Mouse (Mus musculus): ENCODE measurements around the gene Ticam1. TPM values are rescaled to one million over a fixed set of nuclear protein-coding genes. Genes with fewer than 3 reads are reported as not detected.

The Ticam1 gene
- polyA plus RNA-seq (2012; rRNA removed), result 3.4 and 4.1 TPM in 2 replicates

GRCm38 (mm10) chr17:56276643-56277566, at the start of gene Ticam1:
Gene Ticam1, minus strand, starts transcription at chr17:56276786.

GRCm38 (mm10) chr17:56325450-56326152, 49.0 kb upstream of the Ticam1 start, which contains the start of gene Kdm4b:
Gene Kdm4b, plus strand, starts transcription at chr17:56326062.

DNA sequence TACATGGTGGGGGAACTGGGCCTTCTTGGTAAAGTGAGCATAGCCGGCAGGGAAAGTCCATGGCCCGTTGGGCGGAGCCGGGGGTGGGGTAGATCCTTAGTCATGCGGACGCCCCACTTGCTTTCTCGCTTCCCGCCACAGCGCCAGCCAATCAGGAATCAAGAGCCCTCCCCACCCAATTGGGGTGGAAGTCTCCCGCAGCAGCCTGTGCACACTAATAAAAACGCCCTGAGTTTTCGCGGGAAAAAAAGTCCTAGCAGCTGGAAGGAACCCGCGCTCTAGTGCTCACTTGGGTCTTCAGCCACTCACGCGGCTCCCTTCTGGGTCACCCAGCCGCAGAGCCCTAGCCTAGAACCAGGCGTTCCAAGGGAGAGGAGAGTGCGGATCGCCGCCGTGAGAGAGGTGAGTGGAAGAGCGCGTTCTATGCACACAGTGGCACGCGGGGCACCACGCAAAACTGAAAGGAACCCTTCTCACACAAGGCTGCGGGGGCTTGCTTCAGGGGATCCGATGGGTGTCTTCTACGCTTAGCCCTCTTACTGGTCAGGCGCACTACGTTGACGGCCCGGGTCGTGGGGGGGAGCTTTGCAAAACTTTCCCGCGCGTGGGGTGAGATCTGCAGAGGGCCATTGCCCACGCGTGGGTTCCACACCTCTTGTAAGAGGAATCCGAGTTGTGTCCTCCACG, 26.7 kb upstream of the Ticam1 start, which contains the start of gene Uhrf1:
Gene Uhrf1, plus strand, starts transcription at position 162 of the 687 bp plus-strand sequence.

GRCm38 (mm10) chr17:56300186-56300585, 23.6 kb upstream of the Ticam1 start, which contains the start of gene Arrdc5:
Gene Arrdc5, minus strand, starts transcription at chr17:56300286.

DNA sequence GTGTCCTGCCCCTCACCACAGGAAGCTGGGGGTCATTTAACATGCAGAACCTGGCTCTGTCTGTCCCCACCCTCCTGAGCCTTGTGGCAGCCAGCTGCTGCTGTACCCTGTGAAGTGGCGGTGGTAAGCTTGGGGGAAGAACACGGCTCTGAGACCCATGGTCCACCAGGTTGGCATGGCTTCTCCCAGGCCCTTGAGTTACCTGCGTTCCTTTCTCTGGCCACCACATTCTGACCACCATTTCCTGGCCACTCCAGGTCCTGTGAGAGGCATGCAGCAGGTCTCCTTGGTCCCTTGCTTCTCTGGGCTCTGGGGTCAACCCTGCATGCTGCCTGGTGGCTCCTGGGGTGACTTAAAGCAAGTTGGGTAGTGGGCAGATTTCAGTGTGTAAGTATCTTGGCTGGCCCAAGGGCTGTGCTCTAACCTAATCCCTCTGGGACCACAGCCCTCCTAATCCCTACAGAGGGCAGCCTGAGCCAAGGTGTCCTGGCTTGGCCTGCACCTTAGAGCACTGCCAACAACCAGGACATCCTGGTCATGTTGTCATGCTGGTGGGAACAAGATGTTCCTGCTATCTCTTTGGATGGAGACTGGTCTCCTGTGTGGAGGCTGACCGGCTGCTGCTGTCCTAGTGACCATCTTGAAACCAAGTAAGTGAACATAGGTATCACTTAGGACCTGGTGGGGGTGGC, 16.1 kb upstream of the Ticam1 start, which contains the start of gene Plin3:
Gene Plin3, minus strand, starts transcription at position 343 of the 692 bp plus-strand sequence.

DNA sequence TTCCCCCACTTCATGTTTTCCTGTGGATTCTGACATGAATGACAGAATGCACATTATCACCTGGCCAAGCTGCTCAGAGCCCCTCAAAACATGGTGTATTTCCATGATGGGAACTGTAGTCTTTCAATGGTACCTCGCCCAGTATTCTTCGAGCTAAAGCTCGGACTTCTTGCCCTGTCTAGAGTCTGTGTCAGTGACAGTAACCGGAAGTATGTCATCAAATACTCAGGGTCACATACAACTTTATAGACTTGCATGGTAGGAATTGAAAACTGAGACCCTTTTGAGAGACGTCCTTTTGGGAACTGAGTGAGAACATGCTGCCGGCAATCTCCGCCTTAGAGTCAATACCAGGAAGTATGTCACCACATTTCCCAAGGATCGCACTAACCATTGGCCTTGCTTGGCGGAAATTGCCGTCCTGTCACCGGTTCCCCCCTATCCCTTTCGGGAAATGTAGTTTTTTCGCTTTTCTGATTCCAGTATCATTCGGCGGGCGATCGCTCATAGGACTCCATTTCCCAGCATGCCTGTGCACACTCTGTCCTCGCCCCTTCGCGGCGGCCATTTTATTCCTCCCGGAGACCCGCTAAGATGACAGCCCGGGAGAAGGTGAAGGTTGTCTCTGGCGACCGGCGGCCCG, 20.2 kb downstream of the Ticam1 start, which contains the start of gene Fem1a:
Gene Fem1a, plus strand, starts transcription at position 572 of the 643 bp plus-strand sequence.

Other genes with a start within 250 kb of the Ticam1 start
- gene Sh3gl1, start 240.2 kb downstream of the Ticam1 start, polyA plus RNA-seq (2012; rRNA removed), result 97.4 and 102 TPM in 2 replicates
- gene Chaf1a, start 236.3 kb downstream of the Ticam1 start, polyA plus RNA-seq (2012; rRNA removed), result 13.1 and 15.1 TPM in 2 replicates
- gene Ubxn6, start 201.8 kb downstream of the Ticam1 start, polyA plus RNA-seq (2012; rRNA removed), result 92.1 and 99.5 TPM in 2 replicates
- gene Hdgfl2, start 197.2 kb downstream of the Ticam1 start, polyA plus RNA-seq (2012; rRNA removed), result 142 and 163 TPM in 2 replicates
- gene Plin4, start 167.0 kb downstream of the Ticam1 start, polyA plus RNA-seq (2012; rRNA removed), result 0.09 and 0.10 TPM in 2 replicates
- 0.32 and 0.51 TPM in 2 replicates for gene Plin5, start 159.2 kb downstream of the Ticam1 start, polyA plus RNA-seq (2012; rRNA removed)
- 0.05 and 0.20 TPM in 2 replicates for gene Lrg1, start 154.8 kb downstream of the Ticam1 start, polyA plus RNA-seq (2012; rRNA removed)
- gene Sema6b, start 136.4 kb downstream of the Ticam1 start, polyA plus RNA-seq (2012; rRNA removed), result 28.0 and 28.1 TPM in 2 replicates
- 7.1 and 8.0 TPM in 2 replicates for gene Tnfaip8l1, start 114.3 kb downstream of the Ticam1 start, polyA plus RNA-seq (2012; rRNA removed)
- 46.5 and 54.4 TPM in 2 replicates for gene Mydgf, start 92.9 kb downstream of the Ticam1 start, polyA plus RNA-seq (2012; rRNA removed)
- 49.6 and 51.1 TPM in 2 replicates for gene Dpp9, start 57.9 kb downstream of the Ticam1 start, polyA plus RNA-seq (2012; rRNA removed)
- 21.2 and 22.7 TPM in 2 replicates for gene Fem1a, start 20.0 kb downstream of the Ticam1 start, polyA plus RNA-seq (2012; rRNA removed)
- 8.4 and 12.6 TPM in 2 replicates for gene Plin3, start 16.1 kb upstream of the Ticam1 start, polyA plus RNA-seq (2012; rRNA removed)
- gene Arrdc5, start 23.5 kb upstream of the Ticam1 start, polyA plus RNA-seq (2012; rRNA removed), result not detected in 2 replicates
- gene Uhrf1, start 26.5 kb upstream of the Ticam1 start, polyA plus RNA-seq (2012; rRNA removed), result 51.9 and 57.4 TPM in 2 replicates
- 60.9 and 62.1 TPM in 2 replicates for gene Kdm4b, start 49.3 kb upstream of the Ticam1 start, polyA plus RNA-seq (2012; rRNA removed)
- 1,167 and 1,339 TPM in 2 replicates for gene Ptprs, start 199.7 kb upstream of the Ticam1 start, polyA plus RNA-seq (2012; rRNA removed)
- 0.06 TPM in 1 of 2 replicates, not detected in the other for gene Znrf4, start 235.6 kb upstream of the Ticam1 start, polyA plus RNA-seq (2012; rRNA removed)

All from central nervous system, embryonic 14 days (tissue).